Mouse (Mus musculus) R1 (cell line): ENCODE data around the gene Psme1.

Source experiments
- DNase-seq: peaks from one replicate; pipeline ENCODE4 v3.0.0-alpha.2; 2018; ENCODE audit warnings: low read depth, low spot score

Gene Psme1

DNA sequence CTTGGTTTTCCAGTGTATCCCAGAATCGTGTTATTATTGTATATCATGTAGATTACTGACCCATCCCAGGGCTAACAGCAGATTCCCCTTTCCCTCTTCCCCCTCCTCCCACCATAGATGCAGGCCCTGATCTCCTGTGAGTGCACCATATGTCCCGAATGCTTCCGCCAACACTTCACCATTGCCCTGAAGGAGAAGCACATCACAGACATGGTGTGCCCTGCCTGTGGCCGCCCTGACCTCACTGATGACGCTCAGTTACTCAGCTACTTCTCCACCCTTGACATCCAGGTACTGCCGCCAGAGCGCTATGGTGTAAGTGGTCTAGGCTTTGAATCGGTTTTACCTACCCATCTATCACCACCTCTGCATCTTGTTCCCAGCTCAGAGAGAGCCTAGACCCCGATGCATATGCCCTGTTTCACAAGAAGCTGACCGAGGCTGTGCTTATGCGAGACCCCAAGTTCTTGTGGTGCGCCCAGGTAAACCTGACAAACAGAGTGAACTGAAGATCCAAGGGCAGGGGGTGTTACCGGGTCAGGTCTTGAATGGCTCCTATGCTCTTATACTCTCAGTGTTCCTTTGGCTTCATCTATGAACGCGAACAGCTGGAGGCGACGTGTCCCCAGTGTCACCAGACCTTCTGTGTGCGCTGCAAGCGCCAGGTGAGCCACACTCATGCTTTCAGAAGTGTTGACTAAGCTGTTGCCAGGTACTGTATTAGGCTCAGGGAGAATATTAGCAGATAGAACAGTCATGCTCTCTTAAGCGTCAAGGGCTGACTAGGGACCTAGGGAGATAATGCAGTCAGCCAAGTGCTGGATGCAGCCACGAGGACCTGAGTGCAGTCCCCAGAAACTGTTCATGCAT, 20.8 kb downstream of the Psme1 start:
- no peak for DNase-seq

GRCm38 (mm10) chr14:55603271-55603632, 25.3 kb downstream of the Psme1 start, which contains the start of gene Irf9:
Irf9 (plus strand) TSS chr14:55603571.
- DNase-seq, result no peak

DNA sequence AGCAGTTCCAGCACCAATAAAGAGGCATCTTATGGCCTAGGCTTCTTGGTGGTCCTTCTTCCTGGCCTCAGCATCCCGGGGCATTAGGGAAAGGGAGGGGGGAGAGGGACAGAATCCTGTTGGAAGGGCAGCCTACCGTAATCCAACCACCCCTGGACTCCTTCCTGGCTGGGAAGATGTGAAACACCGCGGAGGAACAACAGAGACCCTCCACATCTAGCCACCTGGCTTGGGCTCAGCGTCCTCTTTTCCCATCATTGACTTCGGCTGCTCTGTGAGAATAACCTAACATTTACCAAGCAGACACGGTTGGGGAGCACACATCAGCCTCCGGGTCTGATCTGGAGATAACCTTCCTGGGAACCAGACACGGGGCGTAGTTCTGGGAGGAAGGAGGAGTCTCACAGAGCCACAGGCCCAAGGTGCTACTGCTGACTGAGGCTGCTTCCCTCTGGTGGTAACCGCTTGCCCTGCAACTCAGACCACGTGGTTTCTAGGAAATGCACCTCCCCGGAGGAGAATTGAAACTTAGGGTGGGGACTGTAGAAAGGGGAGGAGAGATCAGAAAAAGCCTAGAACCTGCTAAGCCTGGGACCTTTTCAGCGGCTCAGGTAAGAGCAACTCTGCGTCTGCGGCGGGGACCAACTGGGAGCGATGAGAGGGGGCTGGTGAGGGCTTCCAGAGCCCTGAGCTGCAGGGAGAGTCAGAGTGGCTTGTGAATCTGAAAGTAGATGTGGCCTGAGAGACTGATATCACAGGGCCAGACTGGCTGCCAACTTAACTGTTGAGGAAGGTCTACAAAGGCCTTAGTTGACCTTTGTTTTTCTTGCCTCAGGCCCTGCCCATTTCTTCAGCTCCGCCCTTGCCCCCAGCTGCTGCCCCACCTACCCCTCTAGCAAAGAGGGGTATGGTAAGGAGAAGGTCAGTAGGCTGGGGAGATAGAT, 26.0 kb downstream of the Psme1 start:
- peak; percentile 99 for DNase-seq

- DNase-seq, result no peak
Observed at GRCm38 (mm10) chr14:55604823-55605222, 26.9 kb downstream of the Psme1 start.

GRCm38 (mm10) chr14:55605743-55606459, 28.0 kb downstream of the Psme1 start:
- peak; percentile 54 for DNase-seq

DNA sequence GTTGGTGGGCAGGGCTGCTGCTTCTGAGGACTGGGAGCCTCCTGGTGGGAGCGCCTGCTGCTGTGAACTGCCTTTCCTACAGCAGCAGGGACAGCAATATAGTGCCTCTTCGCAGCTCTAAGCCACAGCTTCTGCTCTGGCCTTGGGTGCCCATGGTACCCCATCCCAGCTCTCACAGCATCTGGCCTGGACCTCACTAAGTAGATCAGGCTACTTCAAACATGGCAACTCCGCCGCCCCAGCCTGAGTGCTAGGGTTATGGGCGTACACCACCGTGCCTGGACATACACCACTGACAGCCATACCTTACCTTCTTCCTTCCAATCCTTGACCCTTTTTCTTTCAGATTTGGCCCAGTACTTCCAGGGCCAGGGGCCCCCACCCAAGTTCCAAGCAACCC, 30.4 kb downstream of the Psme1 start:
- DNase-seq, result no peak

DNA sequence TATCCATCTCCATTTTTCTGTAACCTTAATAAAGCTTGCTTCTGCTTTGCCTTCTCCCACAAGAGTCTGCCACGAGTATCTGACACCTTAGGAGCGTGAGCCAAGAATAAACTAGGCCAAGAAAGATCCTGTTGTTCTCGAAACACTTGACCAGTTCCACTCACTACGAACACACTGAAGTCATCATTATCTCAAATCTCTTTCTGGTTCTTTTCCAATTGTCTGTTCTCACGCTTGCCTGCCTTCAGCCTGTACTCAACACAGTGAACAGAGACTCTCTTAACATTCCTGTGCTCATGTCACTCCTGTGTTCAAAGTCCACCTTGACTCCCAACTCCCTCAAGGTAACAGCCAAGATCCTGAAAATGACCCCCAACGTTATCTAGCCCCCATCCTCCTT, 35.4 kb downstream of the Psme1 start:
- DNase-seq, result no peak

DNA sequence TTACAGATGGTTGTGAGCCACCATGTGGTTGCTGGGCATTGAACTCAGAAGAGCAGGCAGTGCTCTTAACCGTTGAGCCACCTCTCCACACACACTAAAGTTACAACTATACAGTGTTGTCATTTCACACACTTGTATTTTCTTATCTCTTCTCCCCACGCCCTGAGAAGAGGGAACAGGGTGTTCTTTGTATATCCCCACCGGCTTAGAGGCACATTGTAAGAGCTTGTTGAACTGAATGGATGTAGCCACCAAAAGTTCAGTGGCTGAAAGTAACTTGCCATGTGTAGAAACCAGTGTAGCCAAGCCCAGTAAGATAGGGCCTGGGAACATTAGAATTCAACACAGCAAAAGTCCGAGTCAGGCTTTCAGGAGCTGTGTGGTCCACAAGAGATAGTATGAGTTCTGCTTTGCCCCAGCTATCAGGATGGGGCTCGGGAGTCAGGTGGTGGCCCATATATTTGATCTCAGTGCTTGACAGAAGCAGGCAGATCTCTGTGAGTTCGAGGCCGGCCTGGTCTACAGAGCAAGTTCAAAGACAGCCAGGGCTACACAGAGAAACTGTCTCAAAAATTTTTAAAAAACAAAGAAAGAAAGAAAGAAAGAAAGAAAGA, 36.7 kb downstream of the Psme1 start:
- DNase-seq, result no peak

DNA sequence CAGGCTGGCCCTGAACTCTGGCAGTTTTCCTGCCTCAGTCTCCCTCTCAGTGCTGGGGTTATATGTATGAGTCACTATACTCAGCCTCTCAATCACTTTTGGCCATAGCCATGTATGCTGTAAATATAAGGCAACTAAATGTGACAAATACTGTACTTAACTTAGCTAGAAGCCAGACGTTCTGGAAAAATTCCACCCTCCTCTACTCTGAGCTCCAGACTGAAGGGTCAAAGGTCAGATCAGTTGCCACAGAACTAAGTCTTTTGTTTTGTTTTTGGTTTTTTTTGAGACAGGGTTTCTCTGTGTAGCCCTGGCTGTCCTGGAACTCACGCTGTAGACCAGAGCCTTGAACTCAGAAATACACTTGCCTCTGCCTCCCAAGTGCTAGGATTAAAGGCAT, 38.0 kb downstream of the Psme1 start:
- no peak for DNase-seq

DNA sequence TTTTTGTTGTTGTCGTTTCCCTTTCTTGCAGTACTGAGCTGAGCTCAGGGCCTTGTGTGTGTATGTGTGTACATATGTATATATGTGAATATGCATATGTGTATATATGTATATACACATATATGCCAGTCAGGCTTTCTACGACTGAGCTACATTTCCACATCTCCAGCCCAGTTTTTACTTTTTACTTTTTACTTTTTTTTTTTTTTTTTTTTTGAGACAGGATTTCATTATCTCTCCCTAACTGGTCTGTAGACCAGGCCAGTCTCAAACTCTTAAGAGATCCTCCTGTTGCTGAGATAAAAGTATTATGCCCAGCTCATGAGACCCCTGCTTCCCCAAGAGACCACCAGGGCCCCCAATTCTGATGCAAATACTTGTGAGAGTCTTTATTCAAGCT, 38.9 kb downstream of the Psme1 start:
- no peak for DNase-seq

DNA sequence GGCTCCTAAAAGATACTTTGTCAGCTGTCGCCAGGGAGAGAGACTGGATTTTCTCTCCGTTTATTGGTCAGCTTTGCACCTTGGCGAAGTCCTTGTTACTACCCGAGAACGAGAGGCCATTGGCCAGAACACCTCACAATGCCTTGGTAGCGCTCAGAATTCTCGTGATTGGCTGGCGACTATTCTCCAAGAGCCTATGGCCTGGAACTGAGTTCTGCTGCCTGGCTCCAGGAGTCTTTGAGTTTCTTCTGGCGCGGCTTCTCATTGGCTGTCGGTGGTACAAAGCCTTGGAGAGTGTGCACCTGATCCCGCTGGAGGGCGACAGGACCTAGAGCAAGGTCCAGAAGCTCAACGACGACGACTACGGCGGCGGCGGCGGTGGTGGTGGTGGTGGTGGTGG, 39.9 kb downstream of the Psme1 start, which contains the start of gene Rec8:
Gene Rec8 (plus strand): TSS at position 216 of the 400 bp plus-strand sequence.
- DNase-seq, result peak; percentile 98

GRCm38 (mm10) chr14:55618486-55619195, 40.7 kb downstream of the Psme1 start:
- no peak for DNase-seq

GRCm38 (mm10) chr14:55628077-55628827, 50.3 kb downstream of the Psme1 start:
- DNase-seq, result no peak

DNA sequence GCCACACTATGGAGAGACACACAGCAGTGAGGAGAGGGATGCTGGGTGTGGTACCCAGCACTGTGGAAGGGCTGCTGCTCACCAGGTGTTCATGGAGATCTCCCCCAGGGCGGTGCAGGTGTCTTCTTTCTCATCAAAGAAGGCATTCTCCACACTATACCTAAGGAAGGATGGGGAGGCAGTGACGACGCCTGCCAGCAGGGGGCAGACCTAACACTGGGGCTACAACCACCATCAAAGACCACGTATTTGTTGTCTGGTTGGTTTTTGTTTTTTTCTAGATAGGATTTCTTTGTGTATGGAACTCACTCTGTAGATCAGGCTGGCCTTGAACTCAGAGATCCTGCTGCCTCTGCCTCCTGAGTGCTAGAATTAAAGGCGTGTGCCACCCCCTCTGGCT, 51.4 kb downstream of the Psme1 start:
- peak; percentile 53 for DNase-seq
